ENCODE assay signal across 17 mouse cellular contexts in genomic region chr7:99892351-99892750, GRCm38 (mm10). TPM values are rescaled to one million over a fixed set of nuclear protein-coding genes. Genes with fewer than 3 reads are reported as not detected.
"Had no signal": no experiment of that assay in that cellular context is flagged by ENCODE, and none has a peak within 500 bp of the region (broad histone marks: within the 10 kb centered on the region; RNA-seq: fewer than 3 reads in every experiment).

No protein-coding gene starts in this region.

- H3K4me1 ChIP-seq: liver, embryonic 12.5 days; liver, embryonic 15.5 days had no signal

- DNase-seq: kidney, adult 2 months; kidney, postnatal 25 days; layer of hippocampus, adult 9-11 months; liver; lung, adult 2 months; lung, postnatal 14 days; right cerebral cortex, postnatal 4 days had no signal

- H3K4me3 ChIP-seq: layer of hippocampus, adult 2 months; limb, embryonic 10.5 days; limb, embryonic 13.5 days; liver, embryonic 12.5 days; liver, embryonic 15.5 days; midbrain, embryonic 12.5 days had no signal

- H3K4me2 ChIP-seq: limb, embryonic 13.5 days; liver, embryonic 12.5 days; liver, embryonic 15.5 days; midbrain, embryonic 12.5 days had no signal

- H3K27me3 ChIP-seq: limb, embryonic 13.5 days; liver, embryonic 15.5 days; midbrain, embryonic 12.5 days had no signal

- H3K36me3 ChIP-seq: limb, embryonic 10.5 days; limb, embryonic 13.5 days; liver, embryonic 12.5 days; liver, embryonic 15.5 days; midbrain, embryonic 12.5 days had no signal

- ATAC-seq: liver, embryonic 12.5 days; midbrain, embryonic 16.5 days had no signal

- H3K9ac ChIP-seq: limb, embryonic 13.5 days; liver, embryonic 12.5 days; liver, embryonic 15.5 days; midbrain, embryonic 12.5 days had no signal

- H3K27ac ChIP-seq: kidney, postnatal 0 days; limb, embryonic 10.5 days; limb, embryonic 13.5 days; liver, embryonic 12.5 days; liver, embryonic 15.5 days; macrophage; midbrain, embryonic 12.5 days; stomach, postnatal 0 days had no signal

- H3K9me3 ChIP-seq: limb, embryonic 10.5 days; limb, embryonic 13.5 days; liver, embryonic 12.5 days; liver, embryonic 15.5 days; midbrain, embryonic 12.5 days had no signal

RNA-seq across cellular contexts. Expression of gene Xrra1, which starts 33.4 kb away (rescaled TPM):
- polyA plus RNA-seq: liver, embryonic 12.5 days; liver, embryonic 15.5 days had no signal
